ENCODE assay signal across 10 mouse cellular contexts in genomic region chr6:127181296-127181695, GRCm38 (mm10). TPM values are rescaled to one million over a fixed set of nuclear protein-coding genes. Genes with fewer than 3 reads are reported as not detected.
DNase-seq lines count a peak whose midpoint lies in the region; ATAC-seq and TF ChIP-seq lines count a peak whose summit lies in the region.
"Had no signal": no experiment of that assay in that cellular context is flagged by ENCODE, and none has a peak within 500 bp of the region (broad histone marks: within the 10 kb centered on the region; RNA-seq: fewer than 3 reads in every experiment).

No protein-coding gene starts in this region.

- H3K4me2 ChIP-seq in midbrain, postnatal 0 days (ENCODE audit: low read depth, low read length, poor library complexity, severe bottlenecking), result no peak overlapping the region
- H3K4me2 ChIP-seq: heart, embryonic 13.5 days; midbrain, embryonic 12.5 days had no signal

- 0 out of 2 replicates have a peak, but pooled peaks cover 3% of the 10 kb centered on the region for H3K4me1 ChIP-seq in midbrain, postnatal 0 days (ENCODE audit: insufficient read depth, low read length)

- H3K36me3 ChIP-seq in midbrain, postnatal 0 days (ENCODE audit: insufficient read depth, low read length), result no peaks in the 10 kb centered on the region
- H3K36me3 ChIP-seq: heart, embryonic 13.5 days; midbrain, embryonic 12.5 days had no signal

- TF ChIP-seq CTCF in midbrain, postnatal 0 days (IDR thresholded peaks at IDR 0.05), result no peak

- 66% methylated on average over 12 of the region's 12 CpGs for WGBS in midbrain, postnatal 0 days

- DNase-seq in cerebellum, postnatal 25 days, result peak; percentile 4 to 10
- no peak for DNase-seq in cerebellum, adult 18-20 months
- DNase-seq in left cerebral cortex, adult 18-20 months (ENCODE audit: low spot score in 2 of 2), result peak; percentile 49 to 81
- DNase-seq in left cerebral cortex, adult 11 months (ENCODE audit: low spot score), result no peak
- peak; percentile 23 to 46 for DNase-seq in heart, postnatal 14 days
- DNase-seq in midbrain, postnatal 0 days (ENCODE audit: low spot score), result peak; percentile 72
- DNase-seq in adrenal gland, adult 8-10 months, result no peak
- DNase-seq in kidney, adult 11 months, result no peak

- no peak overlapping the region for H3K27ac ChIP-seq in midbrain, postnatal 0 days (ENCODE audit: low read depth, low read length)
- H3K27ac ChIP-seq: heart, embryonic 13.5 days; midbrain, embryonic 12.5 days had no signal

- H3K9me3 ChIP-seq in midbrain, postnatal 0 days (ENCODE audit: low read length), result no peaks in the 10 kb centered on the region
- H3K9me3 ChIP-seq: heart, embryonic 13.5 days; midbrain, embryonic 12.5 days had no signal

- no peak overlapping the region for H3K4me3 ChIP-seq in midbrain, postnatal 0 days (ENCODE audit: low read depth, low read length)
- H3K4me3 ChIP-seq: heart, embryonic 13.5 days; midbrain, embryonic 12.5 days had no signal

- ATAC-seq in midbrain, postnatal 0 days (ENCODE audit: low FRiP score), result peak; percentile 53; the same call in 1 of the 2 replicates

- H3K27me3 ChIP-seq in midbrain, postnatal 0 days (ENCODE audit: insufficient read depth, low read length), result no peaks in the 10 kb centered on the region
- H3K27me3 ChIP-seq: heart, embryonic 13.5 days; midbrain, embryonic 12.5 days had no signal

- H3K9ac ChIP-seq in midbrain, postnatal 0 days (replicated peaks; ENCODE audit: low read length, poor library complexity, severe bottlenecking), result no peak overlapping the region
- H3K9ac ChIP-seq: heart, embryonic 13.5 days; midbrain, embryonic 12.5 days had no signal

- intact Hi-C loops in heart, postnatal 14 days (cut with DNase I), result no loop called here

RNA-seq across cellular contexts. Expression of gene Ccnd2, which starts 29.3 kb away (rescaled TPM):
- 10 to 100 TPM; 79.9 to 83.3 TPM for total RNA-seq in left cerebral cortex, adult 18-20 months (2021)
- total RNA-seq in heart, postnatal 14 days (2021), result 100 to 1,000 TPM; 167 to 186 TPM
- total RNA-seq in midbrain, postnatal 0 days (2014; rRNA removed), result 13.9 and 14.5 TPM in 2 replicates
- polyA plus RNA-seq in midbrain, postnatal 0 days (2015; fragmentation: Nextera tagmentation; extraction: Ambion mirVana), result 95.6 and 106 TPM in 2 replicates
- 100 to 1,000 TPM; 550 to 578 (median 567) TPM for total RNA-seq in adrenal gland, adult 8-10 months (2022)

Comparison
In these comparisons a context has a peak if more than half of its experiments do, and no peak if none do; other contexts are left out.
1. DNase-seq: peak in cerebellum, postnatal 25 days (2 of 2), left cerebral cortex, adult 18-20 months (2 of 2), heart, postnatal 14 days (2 of 2) and midbrain, postnatal 0 days (single experiment); none in cerebellum, adult 18-20 months (0 of 2), left cerebral cortex, adult 11 months (single experiment), adrenal gland, adult 8-10 months (single experiment) and kidney, adult 11 months (single experiment).